Mouse (Mus musculus) spleen, embryonic (tissue): ENCODE measurements around the gene Irx1.

Experiments used
- CTCF ChIA-PET: fragments of 350-600 bp; sonication (Branson Sonifier 250); formaldehyde crosslinking; loops from one replicate; lab custom pipeline; 2022; lab: Charles Lee

The Irx1 gene

GRCm38 (mm10) chr13:71910361-71910760 lies 53.2 kb downstream of the Irx1 start:
- CTCF ChIA-PET, result no interaction called here
